Mouse (Mus musculus): ENCODE data around the gene Foxn3.

Gene Foxn3

DNA sequence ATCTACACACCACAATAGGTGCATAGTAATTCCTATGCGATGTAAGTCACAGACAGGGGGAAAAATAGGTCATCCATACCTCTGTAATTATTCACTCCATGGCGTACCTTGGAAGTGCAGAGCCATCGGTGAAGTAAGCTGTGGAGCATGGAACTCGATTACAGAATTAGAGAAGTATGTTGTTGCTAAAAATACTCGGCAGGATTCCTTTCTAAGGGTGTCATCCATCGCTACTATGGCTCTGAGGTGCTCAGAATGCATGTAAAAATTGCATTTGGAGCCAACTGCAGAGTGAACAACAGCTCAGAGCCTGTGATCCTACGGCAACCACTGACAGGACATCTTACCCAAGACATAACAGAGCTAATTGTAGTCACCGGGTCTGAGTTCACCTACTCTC, 206.7 kb downstream of the Foxn3 start:
- DNase-seq (ENCODE audit: low read depth, low spot score), result no peak

DNA sequence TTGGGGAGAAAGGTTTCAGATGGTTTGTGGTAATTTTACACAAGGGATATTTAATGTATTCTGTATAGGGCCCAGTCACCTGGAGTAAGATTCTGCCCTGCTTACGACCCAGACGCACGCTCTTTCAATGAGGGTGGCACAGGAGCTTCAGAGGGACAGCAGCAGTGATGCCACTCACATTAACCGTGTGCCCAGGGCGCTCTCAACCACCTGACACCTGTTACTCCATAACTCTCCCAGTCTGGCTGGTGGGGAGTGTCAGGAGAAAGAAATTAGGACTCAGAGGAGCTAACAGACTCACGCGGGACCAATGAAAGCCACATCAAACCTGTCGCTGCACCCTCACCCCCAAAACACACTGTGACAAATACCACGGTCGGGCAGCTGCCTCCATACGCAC, 209.7 kb downstream of the Foxn3 start:
- DNase-seq (ENCODE audit: low read depth, low spot score), result no peak

GRCm38 (mm10) chr12:99352583-99352982, 210.8 kb downstream of the Foxn3 start:
- DNase-seq (ENCODE audit: low read depth, low spot score), result no peak

DNA sequence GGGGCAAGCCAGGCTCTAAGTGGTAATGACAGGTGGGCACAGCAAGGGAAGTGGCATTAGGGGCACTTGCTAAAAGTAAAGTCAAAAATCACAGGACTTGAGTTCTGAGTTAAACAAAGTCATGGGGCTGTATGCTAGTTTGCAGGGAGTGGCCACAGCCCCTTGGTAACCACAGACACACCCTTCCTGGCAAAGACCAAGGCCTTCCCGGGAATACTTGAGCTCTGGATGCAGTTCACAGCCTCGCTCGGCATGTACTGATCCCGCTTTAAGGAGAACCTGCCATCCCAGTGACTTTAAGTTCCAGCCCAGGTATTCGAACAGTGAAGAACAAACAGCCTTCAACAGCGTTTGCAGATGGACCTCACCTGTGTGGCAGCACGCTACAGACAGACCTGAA, 211.2 kb downstream of the Foxn3 start:
- no peak for DNase-seq (ENCODE audit: low read depth, low spot score)

GRCm38 (mm10) chr12:99351731-99352130, 211.7 kb downstream of the Foxn3 start:
- no peak for DNase-seq (ENCODE audit: low read depth, low spot score)

GRCm38 (mm10) chr12:99349650-99349997, 213.8 kb downstream of the Foxn3 start:
- DNase-seq (ENCODE audit: low read depth, low spot score), result no peak

- DNase-seq (ENCODE audit: low read depth, low spot score), result no peak
Observed at GRCm38 (mm10) chr12:99348940-99349649, 214.3 kb downstream of the Foxn3 start.

DNA sequence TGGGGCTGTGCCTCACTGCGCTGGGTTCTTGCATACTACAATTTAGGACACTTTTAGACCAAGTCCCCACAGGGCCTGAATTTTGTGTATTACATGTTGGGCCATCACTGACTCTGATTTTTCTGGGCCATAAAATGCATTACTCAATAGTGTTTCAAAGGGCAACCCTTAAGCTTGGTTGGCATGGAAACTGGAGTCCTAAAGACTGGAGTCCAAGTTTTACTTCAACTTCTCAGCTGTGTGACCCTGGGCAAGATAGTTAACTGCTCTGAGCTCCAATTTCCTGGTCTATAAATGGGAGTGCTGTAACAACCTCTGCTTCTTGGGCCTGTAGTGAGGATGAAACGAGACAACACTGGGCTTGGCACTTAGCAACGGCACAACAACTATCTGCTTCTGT, 215.9 kb downstream of the Foxn3 start:
- no peak for DNase-seq (ENCODE audit: low read depth, low spot score)

DNA sequence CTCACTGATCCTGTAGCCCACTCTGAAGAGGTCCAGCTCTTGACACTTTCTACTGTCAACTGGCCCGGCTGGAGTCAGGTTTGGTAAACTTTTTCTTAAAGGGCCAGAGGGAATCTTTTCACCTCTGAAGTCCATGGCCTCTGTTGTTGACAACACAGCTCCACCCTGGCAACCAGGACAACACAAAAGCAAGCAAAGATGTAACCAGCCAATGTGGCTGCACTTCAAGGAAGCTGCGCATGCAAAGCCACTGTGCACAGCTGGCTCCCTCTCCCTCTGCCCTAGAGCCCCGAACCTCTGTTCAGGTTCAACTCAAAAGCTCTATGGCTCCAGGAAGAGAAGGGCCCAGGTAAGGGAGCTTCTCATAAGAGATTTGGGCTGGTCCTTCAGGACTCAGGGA, 216.4 kb downstream of the Foxn3 start:
- DNase-seq (ENCODE audit: low read depth, low spot score), result no peak

GRCm38 (mm10) chr12:99345323-99345722, 218.1 kb downstream of the Foxn3 start:
- no peak for DNase-seq (ENCODE audit: low read depth, low spot score)

GRCm38 (mm10) chr12:99343378-99343777, 220.0 kb downstream of the Foxn3 start:
- no peak for DNase-seq (ENCODE audit: low read depth, low spot score)

DNA sequence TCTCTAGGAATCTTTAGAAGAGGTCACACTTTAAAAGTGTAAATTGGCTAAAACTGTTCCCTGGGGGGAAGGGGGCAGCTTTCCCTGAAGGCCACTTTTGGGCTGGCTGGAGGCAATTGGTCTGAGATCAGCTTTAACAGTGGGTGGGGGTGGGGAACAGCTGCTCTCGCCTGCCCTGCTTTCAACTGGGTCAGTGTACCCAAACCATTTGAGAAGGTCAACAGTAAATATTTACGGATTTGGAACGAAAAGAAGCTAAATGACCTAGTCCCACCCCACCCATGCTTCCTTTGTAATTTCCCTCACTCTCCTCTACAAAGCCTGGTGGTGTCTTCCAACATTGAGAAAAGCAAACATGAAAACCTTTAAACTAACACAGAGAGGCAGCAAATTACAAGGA, 221.2 kb downstream of the Foxn3 start:
- no peak for DNase-seq (ENCODE audit: low read depth, low spot score)

DNA sequence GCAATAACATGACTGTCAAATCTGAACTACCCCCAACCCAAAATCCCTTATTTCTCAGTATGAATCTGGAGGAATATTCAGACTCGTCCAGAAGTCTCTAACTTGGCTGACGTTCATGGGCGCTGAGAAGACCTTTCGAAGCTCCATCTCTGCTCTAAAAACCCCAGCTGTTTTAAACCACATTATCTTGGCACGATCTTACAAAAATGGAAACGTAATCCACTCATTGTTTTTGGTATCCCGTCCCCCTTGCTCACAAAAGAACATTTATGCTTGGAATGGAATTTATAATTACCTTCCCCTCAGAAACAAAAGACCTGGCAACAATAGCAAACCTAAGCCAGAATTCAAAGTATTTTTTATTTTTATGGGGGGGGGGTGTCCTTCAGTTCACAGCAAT, 221.6 kb downstream of the Foxn3 start:
- DNase-seq (ENCODE audit: low read depth, low spot score), result no peak

DNA sequence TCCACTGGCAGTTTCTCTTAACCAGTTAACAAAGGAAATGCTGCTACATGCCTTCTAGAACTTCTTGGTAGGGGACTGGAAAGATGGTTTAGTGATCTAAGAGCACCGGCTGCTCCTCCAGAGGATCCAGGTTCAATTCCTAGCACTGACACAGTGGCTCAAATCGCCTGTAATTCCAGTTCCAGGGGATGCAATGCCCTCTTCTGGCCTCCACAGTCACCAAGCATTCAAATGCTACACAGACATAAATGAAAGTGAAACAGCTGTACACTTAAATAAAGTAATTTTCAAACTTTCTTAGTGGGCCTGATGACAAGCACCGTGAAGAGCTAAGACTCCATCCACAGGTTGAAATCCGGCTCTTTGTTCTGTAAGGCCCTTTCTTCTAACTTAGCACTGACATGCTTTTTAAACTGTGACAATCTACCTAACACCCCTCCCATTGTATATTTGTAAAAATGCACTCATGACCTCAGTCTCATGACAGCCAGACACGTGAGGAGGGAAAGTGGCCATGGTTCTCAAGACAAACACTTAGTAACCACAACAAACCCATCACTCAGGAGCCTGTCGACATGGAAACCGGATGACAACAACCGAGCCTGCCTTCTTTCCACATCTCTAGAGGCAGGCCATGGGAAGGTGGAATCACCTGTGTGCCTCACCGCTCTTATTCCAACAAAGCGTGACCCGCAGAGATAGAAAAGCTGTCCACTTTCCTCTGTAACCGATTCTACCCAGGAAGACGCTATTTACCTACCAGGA, 222.8 kb downstream of the Foxn3 start:
- DNase-seq (ENCODE audit: low read depth, low spot score), result no peak

DNA sequence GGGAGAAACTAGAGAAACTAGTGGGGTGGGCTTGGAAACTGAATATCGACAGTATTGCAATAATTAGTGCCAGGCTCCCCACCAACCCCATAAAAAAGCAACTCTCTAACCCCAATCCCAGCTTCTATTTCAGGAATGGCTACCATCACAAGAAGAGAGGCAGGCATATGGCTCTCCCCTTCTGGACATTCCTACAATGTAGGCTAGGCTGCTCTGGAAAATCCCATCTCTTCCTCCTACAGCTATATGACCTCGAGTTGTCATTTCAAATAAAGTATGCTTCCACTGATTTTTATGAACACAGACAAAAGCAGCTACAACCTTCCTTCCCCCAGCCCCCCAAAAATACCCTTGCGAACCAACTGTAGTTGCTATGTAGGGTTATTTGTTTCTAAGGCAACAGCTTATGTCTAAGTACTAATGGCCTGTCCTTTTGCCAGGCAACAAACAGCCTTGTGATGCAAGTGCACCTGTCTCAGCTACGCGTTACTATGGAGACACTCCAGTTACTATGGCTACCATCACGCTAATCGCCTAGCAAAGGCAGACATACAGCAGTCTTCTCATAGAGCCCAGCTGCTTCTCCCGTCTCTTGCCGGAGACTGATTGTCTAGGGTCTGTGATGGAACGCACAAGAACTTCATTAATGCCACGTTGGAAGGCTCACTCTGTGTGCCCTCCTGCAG, 223.6 kb downstream of the Foxn3 start:
- DNase-seq (ENCODE audit: low read depth, low spot score), result peak; percentile 53

- DNase-seq (ENCODE audit: low read depth, low spot score), result no peak
Observed at GRCm38 (mm10) chr12:99338754-99339153, 224.6 kb downstream of the Foxn3 start.

- DNase-seq (ENCODE audit: low read depth, low spot score), result no peak
Observed at GRCm38 (mm10) chr12:99337171-99337435, 226.3 kb downstream of the Foxn3 start.

- no peak for DNase-seq (ENCODE audit: low read depth, low spot score)
Observed at GRCm38 (mm10) chr12:99336349-99337170, 226.8 kb downstream of the Foxn3 start.

DNA sequence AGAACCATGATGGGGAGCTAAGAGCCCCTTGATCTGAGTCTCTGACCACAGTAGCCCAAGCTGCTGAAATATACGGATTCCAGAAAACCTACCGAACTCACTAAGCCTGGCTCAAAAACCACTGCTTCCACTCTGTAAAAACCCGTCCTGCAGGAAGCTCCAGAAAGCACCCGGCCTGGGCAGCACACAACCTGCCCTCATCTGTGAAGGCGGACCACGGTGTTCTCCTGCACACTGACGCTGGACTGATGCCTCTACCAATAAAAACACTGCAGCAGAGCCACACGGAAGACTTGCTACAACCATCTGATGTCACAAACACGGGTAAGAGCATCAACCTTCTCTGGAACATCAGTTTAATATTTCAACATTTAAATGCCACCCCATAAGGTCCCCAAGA, 227.8 kb downstream of the Foxn3 start:
- no peak for DNase-seq (ENCODE audit: low read depth, low spot score)

DNA sequence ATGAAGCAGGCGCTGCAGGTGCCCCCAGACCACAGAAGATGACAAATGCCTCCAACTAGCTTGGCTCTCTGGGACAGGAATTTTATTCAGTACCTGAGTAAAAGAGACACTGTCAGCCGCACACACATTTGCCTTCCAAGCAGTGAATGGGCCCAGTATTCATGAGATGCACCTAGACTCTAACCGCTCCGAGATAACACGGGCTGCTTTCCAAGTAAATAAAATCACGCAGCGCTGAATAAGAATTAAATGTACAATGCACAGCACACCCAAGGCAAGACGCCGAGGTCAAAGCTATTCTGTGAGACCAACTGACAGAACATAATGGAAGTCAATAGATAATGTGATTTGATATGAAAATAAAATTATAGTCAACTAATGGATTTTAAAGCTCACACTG, 229.4 kb downstream of the Foxn3 start:
- no peak for DNase-seq (ENCODE audit: low read depth, low spot score)

DNA sequence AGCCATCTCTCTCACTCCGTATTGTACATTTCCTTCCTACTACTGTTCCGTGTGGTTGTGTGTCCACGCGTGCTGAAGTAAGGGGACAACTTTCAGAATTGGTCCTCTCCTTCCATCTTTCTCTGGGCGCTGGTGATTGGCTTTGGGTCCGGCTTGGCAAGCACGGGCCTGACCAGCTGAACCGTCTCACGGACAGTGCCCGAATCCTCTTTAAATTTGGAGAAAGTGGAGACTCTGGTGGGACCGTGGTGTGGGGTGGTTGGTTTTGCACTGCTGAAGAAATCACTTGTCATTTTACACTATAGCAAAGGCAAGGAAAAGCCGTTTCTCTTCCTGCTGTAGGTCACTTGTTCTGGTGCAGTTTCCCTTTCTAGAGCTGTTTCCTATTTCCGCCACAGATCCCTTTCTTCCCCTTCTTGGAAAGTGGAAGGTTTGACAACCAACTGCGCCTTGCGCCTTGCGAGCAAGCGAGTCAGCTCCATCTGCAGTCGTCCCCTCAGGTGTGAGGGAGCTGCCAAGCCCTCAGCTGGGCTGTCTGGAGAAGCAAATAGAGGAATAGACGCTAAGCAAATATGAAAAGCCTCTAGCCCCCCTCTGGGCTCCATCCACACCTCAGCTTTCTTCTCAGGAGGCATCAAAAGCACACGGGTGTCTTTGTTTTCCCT, 229.9 kb downstream of the Foxn3 start:
- no peak for DNase-seq (ENCODE audit: low read depth, low spot score)

Measured in embryo, embryonic 11.5 days (tissue).